Mouse (Mus musculus) olfactory bulb, adult 2 months (tissue): ENCODE data around the gene Ppbp.

Experiments used
- CTCF ChIP-seq: fragments of 200-500 bp; IDR thresholded peaks from 2 replicates; pipeline ENCODE4 v1.5.1; 2012; ENCODE audit warnings: low read depth, mild to moderate bottlenecking, low read length, moderate library complexity; ENCODE audit not compliant: insufficient read depth
- POLR2A ChIP-seq: fragments of 200-500 bp; IDR thresholded peaks from 2 replicates; pipeline ENCODE4 v1.6.1; 2012; ENCODE audit warnings: mild to moderate bottlenecking, low read depth, low read length, moderate library complexity; ENCODE audit not compliant: insufficient read depth

- TF ChIP-seq POLR2A (no peak), CTCF (no peak)
Measured at GRCm38 (mm10) chr5:90771880-90772653, 3.7 kb downstream of the Ppbp start, which contains the start of gene Pf4.
